Mouse (Mus musculus) CD4-positive helper T cell, adult 2 months (primary cell): ENCODE data around the gene C1rl.
"Not testable (repeated sequence)": the region's sequence is repeated elsewhere in the genome, so short reads cannot be mapped to it uniquely, and the experiment has no call there.

Source experiments
- DNase-seq: peaks from one replicate; pipeline ENCODE4 v3.0.0-alpha.2; 2012; ENCODE audit warnings: low read depth, missing footprints, low spot score

Gene C1rl

DNA sequence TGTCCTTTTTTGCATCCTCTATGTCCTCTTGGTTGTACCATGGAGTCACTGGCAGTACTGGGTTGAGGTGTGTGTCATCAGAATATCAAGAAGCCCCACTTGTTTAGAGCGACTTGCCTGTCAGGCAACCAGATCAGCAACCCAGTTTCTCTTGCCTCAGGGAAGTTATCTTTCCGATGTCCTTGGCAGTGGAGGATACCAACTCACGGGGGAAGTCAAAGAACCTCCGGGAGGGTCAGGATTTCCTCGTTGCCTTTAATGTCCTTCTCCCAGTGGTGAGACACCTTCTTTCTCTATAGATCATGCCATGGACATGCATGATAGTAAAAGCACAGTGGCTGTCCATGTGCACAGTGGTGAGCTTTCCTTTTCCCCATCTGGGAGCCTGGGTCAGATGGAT lies 9.1 kb downstream of the C1rl start:
- no peak for DNase-seq

DNA sequence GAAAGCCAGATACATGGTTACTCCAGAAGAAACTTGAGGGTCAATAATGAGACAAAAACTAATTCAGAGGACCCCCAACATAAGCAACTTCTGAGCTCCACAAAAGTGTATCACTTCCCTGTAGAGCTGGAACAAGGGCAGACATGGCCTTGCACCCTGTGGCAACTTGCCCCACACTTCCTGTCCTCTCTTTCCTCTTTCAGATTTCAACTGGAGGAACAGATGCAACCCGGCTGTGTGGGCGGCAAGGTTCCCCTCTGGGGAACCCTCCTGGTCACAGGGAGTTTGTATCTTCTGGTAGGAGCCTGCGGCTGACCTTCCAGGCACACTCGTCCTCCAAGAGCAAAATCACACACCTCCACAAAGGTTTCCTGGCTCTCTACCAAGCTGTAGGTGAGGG lies 12.1 kb downstream of the C1rl start:
- no peak for DNase-seq

DNA sequence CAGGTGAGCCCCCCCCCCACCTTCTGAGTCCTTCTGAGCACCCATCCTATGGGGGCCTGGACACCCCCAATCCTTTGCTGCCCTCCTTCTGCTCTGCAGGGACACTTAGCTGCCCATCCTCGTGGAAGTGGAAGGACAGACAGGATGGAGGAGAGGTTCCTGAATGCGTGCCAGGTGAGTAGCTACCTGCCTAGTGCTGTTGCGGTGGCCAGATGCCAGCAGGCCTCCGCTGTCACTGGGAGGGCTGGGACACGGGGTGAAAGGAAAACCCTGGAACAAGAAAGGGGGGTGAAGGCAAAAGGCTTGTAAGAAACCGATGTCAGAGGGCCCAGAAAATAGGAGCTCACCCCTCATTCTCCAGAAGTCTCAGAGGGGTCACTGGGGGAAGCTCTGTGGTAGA lies 14.1 kb downstream of the C1rl start:
- DNase-seq, result no peak

DNA sequence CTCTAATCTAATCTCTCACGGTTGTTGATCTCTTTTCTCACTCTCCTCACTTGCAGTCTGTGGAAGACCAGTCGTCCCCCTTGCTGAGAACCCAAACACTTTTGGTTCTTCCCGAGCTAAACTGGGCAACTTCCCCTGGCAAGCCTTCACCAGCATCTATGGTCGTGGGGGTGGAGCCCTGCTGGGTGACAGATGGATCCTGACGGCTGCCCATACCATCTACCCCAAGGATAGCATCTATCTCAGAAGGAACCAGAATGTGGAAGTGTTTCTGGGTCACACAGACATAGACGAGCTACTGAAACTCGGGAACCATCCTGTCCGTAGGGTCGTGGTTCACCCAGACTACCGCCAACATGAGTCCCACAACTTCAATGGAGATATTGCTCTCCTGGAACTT lies 15.4 kb downstream of the C1rl start:
- no peak for DNase-seq

DNA sequence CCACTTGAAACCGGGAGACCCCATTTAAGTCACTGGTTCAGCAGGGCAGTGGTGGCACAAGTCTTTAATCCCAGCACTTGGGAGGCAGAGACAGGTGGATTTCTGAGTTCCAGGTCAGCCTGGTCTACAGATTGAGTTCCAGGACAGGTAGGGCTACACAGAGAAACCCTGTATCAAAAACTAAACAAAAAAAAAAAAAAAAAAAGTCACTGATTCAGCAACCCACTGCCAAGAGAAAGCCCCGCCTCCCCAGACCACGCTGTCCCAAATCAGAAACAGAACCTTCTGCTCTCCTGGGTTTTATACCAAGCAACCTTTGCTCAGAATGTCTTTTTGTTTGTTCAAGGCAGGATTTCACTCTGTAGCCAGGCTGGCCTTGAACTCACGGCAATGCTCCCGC lies 16.3 kb downstream of the C1rl start:
- DNase-seq, result not testable (repeated sequence)

DNA sequence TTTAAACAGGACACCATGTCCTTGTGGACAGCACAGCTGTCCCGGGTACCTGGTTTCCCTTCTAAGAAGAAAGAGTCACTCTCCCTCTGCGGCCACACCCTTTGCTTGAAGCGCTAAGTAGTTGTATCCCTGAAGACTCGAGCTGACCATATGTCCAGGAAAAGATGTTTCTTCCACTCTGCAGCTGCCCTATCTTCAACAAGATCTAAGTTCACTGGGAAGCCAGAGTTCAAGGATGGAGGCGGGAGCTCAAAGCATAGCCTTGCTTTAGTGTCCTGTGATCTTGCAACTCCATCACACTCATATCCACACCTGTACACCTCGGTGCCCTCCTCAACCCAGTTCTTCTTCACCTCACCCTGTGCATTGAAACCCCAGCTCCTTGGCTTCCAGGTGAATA lies 19.0 kb downstream of the C1rl start:
- DNase-seq, result no peak

DNA sequence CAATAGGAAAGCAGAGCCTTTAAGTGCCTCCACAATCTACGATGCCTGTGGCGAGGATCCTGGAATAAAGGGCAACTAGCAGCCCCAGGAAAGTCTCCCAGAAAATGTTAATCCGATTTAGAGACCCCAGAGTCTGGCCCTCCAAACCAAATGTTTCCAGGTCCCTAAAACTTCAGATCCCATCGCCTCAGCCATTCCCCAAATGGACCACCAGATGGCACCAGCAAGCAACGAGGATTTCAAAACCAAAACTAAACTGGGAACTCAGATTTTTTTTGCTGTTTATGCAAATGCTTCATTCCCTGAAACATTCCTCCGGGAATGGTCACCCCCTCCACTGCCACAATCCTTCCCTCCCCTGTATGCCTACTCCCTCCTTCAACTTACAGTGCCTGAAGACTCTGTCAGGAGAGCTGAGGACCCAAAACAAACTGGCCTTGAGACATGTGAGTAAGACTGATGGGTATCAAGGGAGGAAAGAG lies 19.5 kb downstream of the C1rl start, which contains the start of gene C1ra:
C1ra (plus strand) TSS at position 51 of the 482 bp plus-strand sequence.
- peak; percentile 40 for DNase-seq

DNA sequence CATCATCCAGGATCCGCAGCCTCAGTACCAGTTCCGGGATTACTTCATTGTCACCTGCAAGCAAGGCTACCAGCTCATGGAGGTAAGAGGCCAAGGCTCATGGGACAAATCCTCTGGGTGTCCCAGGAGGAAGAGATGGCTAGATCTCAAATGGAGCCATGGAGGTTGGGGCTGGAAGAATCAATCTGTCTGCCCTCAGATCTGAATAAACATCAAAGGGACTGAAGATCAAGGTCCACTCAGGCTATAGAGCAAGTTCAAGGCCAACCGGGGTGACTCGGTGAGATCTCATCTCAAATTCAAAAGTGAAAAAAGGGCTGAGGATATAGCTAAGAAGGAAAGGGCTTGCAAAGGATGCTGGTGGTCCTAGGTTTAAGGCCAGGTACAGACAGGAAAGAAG lies 24.8 kb downstream of the C1rl start:
- DNase-seq, result not testable (repeated sequence)

DNA sequence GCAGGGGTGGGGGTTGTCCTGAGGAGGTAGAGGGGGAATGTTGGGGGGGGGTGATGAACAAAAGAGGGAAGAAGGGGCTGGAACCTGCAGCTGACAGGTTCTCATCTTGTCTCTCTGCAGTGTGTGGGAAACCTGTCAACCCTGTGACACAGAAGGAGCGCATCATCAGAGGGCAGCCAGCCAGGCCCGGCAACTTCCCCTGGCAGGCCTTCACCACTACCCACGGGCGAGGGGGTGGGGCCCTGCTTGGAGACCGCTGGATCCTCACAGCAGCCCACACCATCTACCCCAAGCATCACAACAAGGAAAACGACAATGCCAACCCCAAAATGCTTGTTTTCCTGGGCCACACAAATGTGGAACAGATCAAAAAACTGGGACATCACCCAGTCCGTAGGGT lies 29.2 kb downstream of the C1rl start:
- DNase-seq, result not testable (repeated sequence)

DNA sequence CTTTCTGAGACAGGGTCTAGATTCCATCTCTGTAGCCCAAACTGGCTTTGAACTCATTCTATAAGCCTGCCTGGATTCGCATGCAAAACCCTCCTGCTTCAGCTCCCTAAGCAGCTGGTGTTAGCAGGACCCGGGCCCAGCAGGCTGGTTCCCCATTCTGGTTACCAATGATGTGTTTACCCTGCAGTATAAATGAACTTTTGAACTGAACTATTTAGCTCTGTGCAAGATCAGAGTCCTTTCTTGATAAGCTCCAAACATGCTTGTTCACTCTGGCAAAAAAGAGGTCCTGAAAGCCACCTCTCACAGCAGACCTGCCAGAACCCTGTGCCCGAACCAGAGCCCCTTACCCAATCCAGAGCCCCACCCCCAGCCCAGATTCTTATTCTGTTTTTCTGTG lies 35.0 kb downstream of the C1rl start:
- DNase-seq, result no peak

DNA sequence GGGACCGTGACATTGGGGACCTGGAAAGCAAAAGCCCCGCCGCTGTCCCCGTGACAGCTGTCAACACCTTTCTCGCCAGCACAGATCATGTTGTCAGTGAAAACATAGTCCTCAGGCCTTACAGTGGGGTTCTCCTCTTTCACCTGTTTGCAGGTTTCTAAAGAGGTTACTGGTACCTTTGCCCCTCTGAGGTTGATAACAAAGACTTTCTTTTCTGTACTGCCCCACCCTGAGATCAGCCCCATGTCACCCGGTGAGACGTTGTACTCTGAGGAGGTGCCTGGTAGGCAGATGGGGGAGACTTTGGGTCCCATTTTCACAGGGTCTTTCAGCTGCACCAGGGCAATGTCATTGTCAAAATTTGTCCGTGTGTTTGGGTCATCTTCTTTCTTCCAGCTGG lies 38.2 kb downstream of the C1rl start:
- no peak for DNase-seq

DNA sequence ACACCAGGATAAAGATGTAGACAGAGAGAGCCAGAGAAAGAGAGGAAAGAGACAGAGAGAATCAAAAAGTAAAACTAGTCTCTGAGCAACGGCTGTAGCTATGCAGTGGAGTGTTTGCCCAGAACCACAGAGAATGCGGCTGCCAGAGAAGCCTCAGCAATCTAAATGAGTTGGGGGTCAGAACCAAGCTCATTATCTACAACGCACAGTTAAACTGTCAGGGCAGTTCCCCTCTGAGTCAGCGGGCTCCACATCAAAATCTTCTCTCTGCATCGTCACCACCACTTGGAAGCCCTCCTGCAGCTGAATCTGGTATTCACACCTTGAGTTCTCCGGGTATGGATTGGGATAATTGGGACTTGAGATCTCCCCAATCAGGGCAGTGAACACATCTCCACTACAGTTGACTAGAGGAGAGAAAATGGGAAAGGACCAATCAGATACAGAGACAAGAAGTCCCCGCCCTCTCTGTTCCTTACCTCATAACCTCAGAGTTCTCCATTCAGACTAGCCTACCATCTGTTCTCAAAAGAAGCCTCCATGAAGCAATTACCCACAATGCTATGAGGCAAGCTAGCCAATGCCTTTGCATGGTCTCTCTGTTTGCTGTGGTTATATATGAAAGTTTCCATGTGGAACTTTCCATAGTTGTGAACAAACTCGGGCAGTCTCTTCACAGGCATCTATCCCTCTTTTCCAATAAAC lies 43.4 kb downstream of the C1rl start:
- DNase-seq, result not testable (repeated sequence)

DNA sequence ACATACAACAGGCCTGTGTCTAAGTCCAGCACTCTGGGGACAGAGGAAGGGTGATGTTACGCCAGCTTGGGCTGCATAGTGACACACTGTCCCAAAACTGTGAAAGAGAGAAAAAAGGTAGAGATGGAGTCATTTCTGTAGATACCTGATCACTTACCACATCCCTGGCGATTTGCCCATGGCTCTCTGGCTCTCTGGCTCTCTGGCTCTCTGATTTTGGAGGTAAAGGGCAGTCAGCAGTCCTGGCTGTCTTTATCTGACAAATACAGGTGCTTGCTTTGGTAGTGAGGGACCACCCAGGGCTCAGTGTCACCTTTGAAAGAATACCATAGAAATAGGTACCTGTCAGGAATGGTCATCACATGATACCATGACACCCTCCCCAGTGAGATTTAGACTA lies 48.3 kb downstream of the C1rl start:
- not testable (repeated sequence) for DNase-seq

DNA sequence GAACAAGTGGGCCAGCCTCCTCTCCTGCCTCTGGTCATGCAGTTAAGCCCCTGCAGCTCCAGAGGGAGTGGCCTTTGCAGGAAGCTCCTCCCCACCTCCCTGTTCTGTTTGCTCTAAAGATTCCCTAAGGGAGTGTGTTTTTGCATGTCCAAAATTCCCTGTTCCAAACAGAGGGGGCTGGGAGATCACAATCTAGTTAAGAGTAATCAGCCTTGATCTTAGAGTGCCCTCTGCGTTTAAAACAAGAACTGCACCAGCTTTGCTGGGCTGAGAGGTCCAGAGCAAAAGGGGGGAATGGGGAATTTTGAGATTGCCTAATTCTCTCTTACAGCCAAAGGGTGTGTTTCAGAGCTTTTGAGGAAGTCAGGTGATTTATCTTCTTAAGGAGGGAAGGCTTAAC lies 49.4 kb downstream of the C1rl start, which contains the start of gene C1s1:
C1s1 (minus strand) TSS at position 76 of the 400 bp plus-strand sequence.
- DNase-seq, result not testable (repeated sequence)

DNA sequence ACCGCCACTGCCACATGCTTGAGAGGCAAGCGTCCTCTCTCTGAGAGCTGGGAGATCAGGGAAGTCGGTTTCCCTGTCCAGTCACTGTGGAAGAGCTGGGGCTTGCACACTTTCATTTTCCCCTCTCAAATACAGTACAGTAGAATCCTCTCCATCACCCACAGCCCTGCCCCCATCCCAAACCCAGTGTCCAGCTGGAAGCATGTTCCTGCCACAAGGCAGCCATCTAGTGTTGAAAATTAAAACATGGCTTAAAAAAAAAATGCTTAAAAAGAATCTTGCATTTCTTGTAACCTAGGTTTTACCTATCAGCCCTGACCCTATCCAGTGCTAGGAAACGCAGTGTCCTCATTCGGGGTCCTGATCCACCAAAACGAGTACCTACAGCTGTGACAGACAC lies 51.6 kb downstream of the C1rl start:
- DNase-seq, result no peak

DNA sequence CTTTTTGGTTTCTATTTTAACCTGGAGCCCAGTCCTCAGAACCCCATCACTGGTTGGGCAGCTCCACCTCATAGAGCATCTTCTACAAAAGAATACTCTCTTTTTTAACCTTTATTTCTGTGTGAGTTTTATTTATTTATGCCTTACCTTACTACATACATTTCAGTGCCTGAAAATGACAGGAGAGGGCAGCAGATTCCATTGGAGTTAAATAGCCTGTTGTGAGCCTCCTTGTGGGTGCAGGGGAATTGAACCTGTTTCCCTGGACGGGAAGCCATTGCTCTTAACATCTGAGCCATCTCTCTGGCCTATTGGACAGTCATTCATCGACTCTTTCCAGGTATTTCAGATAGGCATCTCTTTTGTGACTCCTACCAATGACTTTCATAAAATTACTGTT lies 52.5 kb downstream of the C1rl start:
- no peak for DNase-seq

DNA sequence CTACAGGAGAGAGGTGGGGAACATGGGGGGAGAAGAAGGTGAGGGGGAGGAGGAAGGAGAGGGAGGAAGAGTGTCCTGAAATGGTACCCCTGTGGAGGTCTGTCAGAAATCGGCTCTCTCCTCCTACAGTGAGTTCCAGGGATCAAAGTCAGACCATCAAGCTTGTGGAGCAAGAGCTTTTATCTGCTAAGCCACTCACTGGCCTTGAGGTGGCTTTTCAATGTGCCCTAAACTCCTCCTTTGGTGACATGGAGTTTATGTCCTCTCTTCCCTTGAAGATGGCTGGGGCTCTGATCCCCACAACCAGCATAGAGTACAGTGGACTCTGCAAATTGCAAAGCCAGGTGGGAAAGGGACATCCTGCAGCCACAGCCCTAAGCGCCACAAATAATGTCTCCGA lies 55.1 kb downstream of the C1rl start:
- DNase-seq, result not testable (repeated sequence)

DNA sequence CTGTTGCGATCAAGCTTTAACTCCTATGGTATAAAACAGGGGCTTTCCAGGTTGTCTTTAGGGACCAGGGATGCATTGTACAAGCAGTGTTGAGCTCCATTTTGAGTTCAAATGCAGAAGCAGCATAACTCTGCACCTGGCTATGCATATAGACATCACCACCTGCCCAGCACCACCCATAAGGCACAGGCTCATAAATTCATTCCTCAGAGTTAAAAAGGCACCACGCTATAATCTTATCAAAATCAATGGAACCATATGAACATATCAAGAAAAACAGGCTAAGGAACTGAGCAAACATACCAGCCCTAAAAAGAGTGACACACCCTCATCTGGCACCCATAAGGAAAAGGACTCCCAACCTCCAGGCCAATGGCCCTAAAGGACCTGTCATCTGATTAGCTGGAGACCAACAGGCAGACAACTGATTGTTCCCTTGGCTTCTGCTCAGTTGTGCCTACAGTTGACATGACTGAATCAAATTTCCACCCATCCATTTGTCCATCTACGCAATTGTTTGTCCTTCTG lies 56.2 kb downstream of the C1rl start:
- DNase-seq, result no peak

DNA sequence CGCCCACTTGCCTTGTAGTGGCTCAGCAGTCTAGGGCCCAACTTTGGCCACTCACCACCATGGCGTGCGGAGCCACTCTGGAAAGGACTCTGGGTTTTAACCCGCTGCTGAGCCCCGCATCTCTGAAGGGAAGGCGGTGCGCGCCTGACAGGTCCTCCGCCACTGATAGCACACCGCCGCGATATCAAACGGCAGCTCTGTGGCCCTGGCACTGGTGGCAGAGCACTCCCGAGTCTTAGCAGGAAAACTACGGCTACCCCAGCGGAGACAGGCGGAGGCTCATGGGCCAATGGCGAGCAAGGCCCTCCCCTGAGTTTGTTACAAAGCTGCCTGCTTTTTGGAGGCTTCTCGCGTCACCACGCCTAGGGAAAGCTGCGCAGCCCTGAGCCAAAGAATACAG lies 59.9 kb downstream of the C1rl start:
- DNase-seq, result no peak

DNA sequence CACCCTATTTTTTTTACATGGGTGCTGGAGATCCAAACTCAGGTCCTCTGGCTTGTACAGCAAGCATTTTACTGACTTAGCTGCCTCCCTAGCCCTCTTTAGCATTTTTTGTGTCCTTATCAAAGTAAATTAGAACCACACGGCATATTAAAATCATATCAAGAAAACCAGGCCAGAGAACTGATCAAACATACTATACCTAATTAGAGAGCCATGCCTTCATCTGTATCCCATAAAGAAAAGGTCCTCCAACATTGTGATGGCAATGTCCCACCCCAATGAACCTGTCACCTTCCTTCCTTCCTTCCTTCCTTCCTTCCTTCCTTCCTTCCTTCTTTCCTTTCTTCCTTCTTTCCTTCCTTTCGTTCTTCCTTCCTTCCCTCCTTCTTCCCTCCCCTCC lies 63.0 kb downstream of the C1rl start:
- not testable (repeated sequence) for DNase-seq
